Mouse (Mus musculus) mouse embryonic stem cell (cell line): ENCODE results near the gene Ikzf2.

Experiments
- in situ Hi-C, 2 experiments: fragments of 300-500 bp; cut with MboI; formaldehyde crosslinking; loops; 1 replicate in 1 of 2; 3 replicates in 1 of 2; pipeline ENCODE4 v1.14.3; 2019 to 2020; ENCODE audit warnings: low sequenced_read_pairs in 2 of 2, low pct_unique_long_range_greater_than_20kb in 1 of 2, mixed read lengths in 1 of 2; ENCODE audit not compliant: unreplicated experiment in 1 of 2

Ikzf2 gene

DNA sequence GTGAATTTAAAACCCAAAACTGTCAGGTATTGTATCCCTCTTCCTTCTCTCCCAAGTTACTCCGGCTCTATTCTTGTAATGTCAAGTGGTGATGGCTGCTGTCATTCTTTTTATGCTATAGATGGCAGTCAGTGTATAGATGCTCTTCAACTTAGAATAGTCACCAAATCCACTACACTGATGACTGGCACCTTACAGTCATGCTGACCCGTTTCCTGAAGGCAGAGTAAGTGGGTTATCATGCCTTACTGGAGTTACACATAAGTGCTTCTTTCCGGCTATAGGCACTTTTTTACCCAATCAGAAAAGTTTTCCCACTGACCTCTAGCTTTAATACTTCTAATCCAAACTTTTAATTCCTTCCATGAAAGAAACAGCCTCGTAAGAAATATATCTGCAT is 6.5 kb downstream of the Ikzf2 start:
- in situ Hi-C loops: no loop called here

DNA sequence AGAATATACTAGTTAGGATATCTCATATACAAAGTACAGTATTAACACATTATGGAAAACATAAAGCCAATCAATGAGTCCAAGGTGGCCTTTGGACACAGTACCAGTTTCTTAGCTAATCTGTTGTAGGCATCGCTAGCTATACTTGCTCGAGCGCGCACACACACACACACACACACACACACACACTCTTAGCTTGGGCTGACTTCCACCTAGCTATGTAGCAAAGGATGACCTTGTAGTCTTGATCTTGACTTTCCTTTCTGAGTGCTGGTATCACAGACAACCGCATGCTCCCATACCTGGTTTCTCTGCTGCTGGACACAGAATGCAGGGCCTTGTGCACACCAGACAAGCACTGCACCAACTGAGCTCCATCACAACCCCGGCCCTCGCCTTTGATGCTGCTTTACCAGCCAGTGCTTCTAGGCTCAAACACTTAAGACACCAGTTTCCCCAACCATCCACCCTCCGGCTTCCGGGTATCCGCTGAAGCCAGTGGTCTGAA is 17.1 kb downstream of the Ikzf2 start:
- in situ Hi-C loops: no loop called here

DNA sequence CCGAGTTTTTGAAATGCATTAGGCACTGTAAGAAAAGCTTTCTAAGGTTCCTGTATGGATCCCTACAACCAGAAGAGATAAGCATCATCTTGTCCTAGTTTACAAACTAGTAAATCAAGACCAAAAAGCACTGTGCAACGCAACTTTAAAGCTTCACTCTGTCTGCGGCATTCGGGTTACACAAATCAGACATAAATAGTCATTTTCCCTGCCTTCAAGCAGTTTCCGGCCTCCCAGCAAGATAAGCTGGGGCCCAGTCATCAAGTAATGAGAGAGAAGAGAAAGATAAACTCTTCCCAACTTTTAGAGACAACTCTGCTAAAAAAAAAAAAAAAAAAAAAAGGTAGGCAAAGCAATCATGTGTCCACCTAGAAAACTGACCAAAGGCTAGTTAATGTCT is 19.6 kb downstream of the Ikzf2 start:
- in situ Hi-C loops: no loop called here

DNA sequence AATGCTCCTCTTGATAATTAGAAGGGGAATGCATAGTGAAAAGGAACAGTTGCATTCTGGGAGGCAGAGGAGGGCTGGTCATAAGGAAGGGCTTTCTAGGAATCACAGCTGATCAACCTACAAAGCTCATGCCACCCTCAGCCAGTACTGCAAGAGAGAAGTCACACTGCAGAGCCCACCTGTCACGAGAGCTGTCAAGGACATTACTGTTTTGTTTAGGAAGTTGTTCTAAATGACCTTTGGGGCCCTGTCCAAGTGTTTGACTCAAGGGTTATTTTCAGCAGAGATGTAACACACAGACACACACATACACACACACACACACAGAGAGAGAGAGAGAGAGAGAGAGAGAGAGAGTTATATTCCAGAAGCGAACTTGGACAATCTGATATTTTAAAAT is 27.3 kb downstream of the Ikzf2 start:
- in situ Hi-C loops: no loop called here

- in situ Hi-C loops: no loop called here
Observed at GRCm38 (mm10) chr1:69658051-69658450, 29.0 kb downstream of the Ikzf2 start.

DNA sequence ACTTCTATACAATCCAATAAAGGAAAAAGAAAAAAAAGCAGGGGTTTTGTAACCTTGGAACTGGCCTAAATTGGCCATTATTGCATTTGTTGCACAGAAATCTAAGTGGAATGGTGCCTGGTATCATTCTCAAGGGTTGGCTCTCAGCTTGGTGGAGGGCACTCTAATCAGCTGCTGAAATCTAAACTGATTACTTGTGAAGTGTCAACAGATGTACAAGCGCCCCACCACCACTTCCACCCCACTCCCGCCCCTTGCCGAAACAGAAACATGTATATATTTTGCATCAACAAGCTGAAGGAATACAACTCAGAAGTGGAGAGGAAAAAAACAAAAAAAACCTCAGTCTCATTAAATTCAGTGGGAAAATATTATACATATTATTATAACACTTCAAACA is 29.6 kb downstream of the Ikzf2 start:
- in situ Hi-C loops: no loop called here

DNA sequence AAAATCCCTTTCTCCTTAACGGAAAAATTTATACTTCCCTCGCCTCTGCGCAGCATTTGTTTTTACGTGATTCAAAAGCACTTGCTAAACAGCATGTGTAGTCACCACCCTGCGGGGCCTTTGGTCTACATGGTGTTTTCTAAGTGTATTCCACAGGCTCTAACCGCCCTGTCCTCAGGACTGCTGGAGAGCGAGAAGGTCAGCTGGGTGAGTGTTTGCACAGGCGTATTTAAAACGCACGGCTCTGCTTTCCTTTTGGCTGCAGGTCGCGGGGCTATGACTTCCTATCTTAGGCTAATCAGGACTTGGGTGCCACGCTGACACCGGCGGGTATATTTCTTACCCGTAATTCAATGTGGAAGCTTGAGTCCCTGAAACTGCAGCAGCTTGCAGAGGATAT is 30.1 kb downstream of the Ikzf2 start:
- in situ Hi-C loops: no loop called here

- in situ Hi-C loops: no loop called here
Observed at GRCm38 (mm10) chr1:69656047-69656782, 30.8 kb downstream of the Ikzf2 start.

- in situ Hi-C loops: no loop called here
Observed at GRCm38 (mm10) chr1:69655368-69655767, 31.7 kb downstream of the Ikzf2 start.

GRCm38 (mm10) chr1:69654955-69655354 is 32.1 kb downstream of the Ikzf2 start:
- in situ Hi-C loops: no loop called here

DNA sequence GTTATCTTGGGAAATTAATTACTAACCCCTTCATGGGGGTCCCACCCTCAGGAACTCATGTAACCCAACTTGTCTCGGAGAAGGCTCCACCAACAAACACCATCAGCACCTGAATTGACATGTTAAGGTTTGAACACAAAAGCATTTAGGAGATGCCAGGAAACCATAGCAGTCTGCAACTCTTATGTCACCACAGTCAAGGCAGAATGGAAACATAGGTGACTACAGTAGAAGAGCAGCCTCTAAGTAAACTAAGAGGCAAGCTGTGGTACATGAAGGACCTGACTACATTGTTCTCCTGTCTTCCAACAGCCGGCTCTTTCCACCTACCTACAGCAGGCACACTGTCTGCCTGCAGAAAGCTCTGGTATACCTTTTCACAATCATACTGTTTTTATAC is 33.6 kb downstream of the Ikzf2 start:
- in situ Hi-C loops: no loop called here

- in situ Hi-C loops: no loop called here
Observed at GRCm38 (mm10) chr1:69643138-69643537, 43.9 kb downstream of the Ikzf2 start.

- in situ Hi-C loops: no loop called here
Observed at GRCm38 (mm10) chr1:69641986-69642385, 45.1 kb downstream of the Ikzf2 start.

- in situ Hi-C loops: no loop called here
Observed at GRCm38 (mm10) chr1:69638321-69638720, 48.7 kb downstream of the Ikzf2 start.

DNA sequence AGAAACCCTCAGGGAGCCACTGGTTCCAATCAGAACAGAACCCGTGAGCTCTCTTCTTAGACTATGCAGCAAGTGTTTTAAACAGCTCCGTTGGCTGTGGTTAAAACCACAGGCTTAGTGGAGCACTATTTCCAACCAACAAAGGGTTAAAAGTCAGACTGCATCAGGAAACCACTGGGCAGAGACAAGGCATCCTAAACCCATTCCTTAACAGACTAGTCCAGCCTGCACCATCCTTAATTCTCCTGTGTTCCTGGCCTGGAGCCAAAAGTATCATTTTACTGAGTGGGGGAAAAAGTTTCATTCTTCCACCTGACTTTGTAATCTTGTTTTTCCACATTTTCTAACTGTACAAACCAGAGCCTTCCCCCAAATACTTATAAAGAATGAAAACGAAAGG is 49.1 kb downstream of the Ikzf2 start:
- in situ Hi-C loops: no loop called here

- in situ Hi-C loops: no loop called here
Observed at GRCm38 (mm10) chr1:69634259-69634658, 52.8 kb downstream of the Ikzf2 start.

DNA sequence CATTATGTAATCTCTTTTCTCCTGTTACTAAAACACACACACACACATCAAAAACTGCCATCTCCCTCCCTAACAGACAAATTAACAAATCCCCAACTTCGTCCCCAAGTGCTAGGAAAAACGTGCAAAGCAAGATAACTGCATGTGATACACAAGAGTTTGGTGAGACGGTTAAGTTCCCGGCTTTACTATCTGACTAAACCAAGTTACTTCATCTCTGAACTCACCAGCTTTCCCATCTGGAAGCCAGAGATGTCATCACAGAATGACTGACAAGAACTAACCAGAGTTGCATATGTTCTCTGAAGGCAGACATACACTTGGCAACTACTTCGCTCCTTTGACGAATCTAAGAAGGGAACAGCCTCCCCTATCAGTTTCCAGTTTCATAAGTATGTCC is 56.5 kb downstream of the Ikzf2 start:
- in situ Hi-C loops: no loop called here

GRCm38 (mm10) chr1:69629513-69629912 is 57.5 kb downstream of the Ikzf2 start:
- in situ Hi-C loops: no loop called here

- in situ Hi-C loops: no loop called here
Observed at GRCm38 (mm10) chr1:69612076-69612475, 75.0 kb downstream of the Ikzf2 start.

- in situ Hi-C loops: no loop called here
Observed at GRCm38 (mm10) chr1:69611204-69611725, 75.8 kb downstream of the Ikzf2 start.
